Mouse (Mus musculus) olfactory bulb, adult 2 months (tissue): ENCODE measurements at regions not wholly inside any gene's neighbourhood (a gene's known extent, or its start where the extent isn't known, plus 50 kb on each side); places are given as distances from the start of the nearest gene placed in this dataset.
A peak's percentile ranks its signal among the peaks of the same experiment; 100 is the strongest.

Experiments used
- H3K27ac ChIP-seq: fragments of 200-500 bp; 2 replicates; pipeline ENCODE4 v1.5.1; 2012; ENCODE audit warnings: low read depth, low read length; ENCODE audit not compliant: insufficient read depth
- H3K4me1 ChIP-seq: fragments of 200-500 bp; 2 replicates; pipeline ENCODE4 v1.6.1; 2012; ENCODE audit warnings: low read length; ENCODE audit not compliant: control insufficient read depth, insufficient read depth
- H3K4me3 ChIP-seq: fragments of 200-500 bp; 2 replicates; pipeline ENCODE4 v1.5.1; 2012; ENCODE audit warnings: mild to moderate bottlenecking, low read depth, low read length, moderate library complexity; ENCODE audit not compliant: insufficient read depth
- CTCF ChIP-seq: fragments of 200-500 bp; IDR thresholded peaks from 2 replicates; pipeline ENCODE4 v1.5.1; 2012; ENCODE audit warnings: low read depth, mild to moderate bottlenecking, low read length, moderate library complexity; ENCODE audit not compliant: insufficient read depth
- POLR2A ChIP-seq: fragments of 200-500 bp; IDR thresholded peaks from 2 replicates; pipeline ENCODE4 v1.6.1; 2012; ENCODE audit warnings: mild to moderate bottlenecking, low read depth, low read length, moderate library complexity; ENCODE audit not compliant: insufficient read depth
- WGBS: fragments of 180-500 bp; shearing (Covaris S2); methylation state at CpG from one replicate; pipeline ENCODE4 v1.1.7; 2018; 5-methylcytosine and 5-hydroxymethylcytosine counted together

DNA sequence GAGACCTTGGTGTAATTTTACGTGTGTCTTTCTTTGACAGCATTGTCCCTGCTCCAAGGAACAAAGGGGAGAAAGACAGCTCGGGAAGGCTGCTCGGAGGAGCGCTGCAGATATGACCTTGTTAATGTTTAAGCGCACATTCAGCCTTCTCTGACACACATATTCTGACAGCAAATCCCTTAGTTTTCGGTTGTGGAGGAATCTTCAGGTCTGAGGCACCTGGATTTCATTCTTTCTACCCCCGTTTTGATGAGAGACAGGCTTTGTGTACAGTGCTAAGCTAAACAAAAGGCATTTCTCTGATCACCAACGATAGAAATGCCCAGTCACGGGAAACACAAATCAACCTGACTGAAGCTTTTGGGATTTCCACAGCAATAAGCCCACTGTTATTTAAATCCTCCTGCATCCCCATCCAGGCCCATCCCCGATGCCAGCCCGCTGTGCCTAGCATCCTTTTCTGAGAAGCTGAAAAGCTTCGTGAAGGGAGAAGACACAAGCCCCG lies 181.1 kb upstream of the Nrsn1 start:
- no peak overlapping the region for H3K4me3 ChIP-seq
- H3K4me1 ChIP-seq: peaks cover 2% of the 10 kb centered on the region; the same call in 1 of the 2 replicates
- WGBS: 44% methylated on average over 13 of the region's 13 CpGs
- no peak overlapping the region for H3K27ac ChIP-seq
- no peak for TF ChIP-seq POLR2A

DNA sequence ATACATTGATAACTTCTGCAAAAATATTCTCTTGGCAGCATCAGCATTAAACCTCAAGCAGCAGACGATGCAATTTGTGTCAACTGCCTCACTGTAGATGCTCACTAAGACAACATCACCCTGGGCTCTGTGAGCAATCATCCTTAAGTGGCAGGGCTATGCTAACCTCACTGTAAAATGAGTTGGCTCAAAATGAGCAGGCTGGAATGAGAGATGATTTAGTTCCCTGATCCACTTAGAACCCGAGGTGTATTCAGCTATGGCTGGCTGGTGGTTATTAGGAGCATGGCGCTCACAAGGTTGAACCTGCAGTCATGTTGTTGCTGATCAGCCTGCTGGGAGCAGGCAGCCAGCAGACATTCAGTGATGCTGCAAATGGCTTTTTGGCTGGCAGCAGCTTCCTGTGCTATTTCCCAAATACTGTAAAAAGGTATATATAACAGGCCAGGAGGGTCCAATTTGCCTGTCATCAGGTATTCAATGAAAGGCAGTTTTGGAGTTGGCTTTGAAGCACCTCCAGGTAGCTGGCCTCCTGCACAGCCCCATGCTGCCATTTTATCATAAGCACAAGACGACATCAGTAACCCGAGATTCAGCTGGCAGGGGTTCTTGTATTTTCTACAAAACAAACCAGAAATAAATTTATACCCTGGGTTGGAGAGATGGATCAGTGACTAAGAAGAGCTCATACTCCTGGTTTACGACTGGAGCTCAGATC lies 159.6 kb upstream of the Nrsn1 start:
- no peak for TF ChIP-seq POLR2A
- no peak for TF ChIP-seq CTCF
- Histone ChIP-seq H3K27ac (no peak overlapping the region), H3K4me3 (no peak overlapping the region), H3K4me1 (no peaks in the 10 kb centered on the region)
- WGBS: 76% methylated on average over 6 of the region's 6 CpGs

DNA sequence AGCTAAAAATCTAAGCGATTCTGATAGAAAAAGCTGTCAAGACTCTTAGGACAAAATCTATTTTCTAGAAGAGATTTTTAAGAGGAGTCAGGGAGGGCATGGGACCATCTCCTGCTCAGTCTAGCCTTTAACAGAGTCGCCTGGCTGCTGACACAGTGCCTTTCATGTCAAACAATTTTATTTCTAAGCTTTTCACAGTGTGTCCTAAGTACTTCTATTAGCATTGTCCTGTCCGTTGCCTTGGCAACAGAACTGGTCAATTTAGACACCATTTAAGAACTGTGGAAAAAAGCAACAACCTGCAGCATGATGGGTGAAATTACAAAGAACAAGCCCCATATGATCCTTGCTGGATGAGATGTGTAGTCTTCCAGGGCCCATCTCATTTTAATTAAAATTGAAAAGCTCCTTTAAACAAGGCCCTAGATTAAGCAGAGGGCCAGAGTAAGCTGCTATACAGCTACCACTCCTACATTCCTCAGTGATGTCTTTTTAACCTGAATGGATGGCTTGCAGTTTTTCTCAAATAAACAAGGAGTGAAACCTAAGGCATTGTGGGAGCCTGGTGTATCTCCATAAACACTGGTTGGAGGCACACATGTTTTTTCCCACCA lies 133.0 kb upstream of the Nrsn1 start:
- H3K27ac ChIP-seq: no peak overlapping the region
- 53% methylated on average over 3 of the region's 3 CpGs for WGBS
- peaks cover 4% of the 10 kb centered on the region; the same call in 1 of the 2 replicates for H3K4me1 ChIP-seq
- TF ChIP-seq CTCF (no peak), POLR2A (no peak)
- H3K4me3 ChIP-seq: no peak overlapping the region

DNA sequence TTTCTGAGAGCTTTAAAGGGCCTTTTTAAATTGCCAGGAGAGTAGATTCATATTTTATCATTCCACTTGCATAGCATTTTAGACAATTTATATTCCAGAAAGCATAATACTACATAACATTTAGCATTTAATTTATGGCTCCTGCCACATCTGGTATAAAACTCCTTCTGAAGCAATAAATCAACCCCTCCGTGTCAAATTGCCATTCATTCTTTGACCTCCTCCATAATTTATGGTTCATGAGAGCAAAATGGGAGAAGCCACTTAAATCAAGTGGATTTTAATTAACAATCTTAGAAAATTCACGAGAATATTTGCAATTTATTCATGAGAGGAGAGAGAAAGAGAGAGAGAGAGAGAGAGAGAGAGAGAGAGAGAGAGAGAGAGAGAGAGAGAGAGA lies 132.4 kb upstream of the Nrsn1 start:
- Histone ChIP-seq H3K4me1 (peaks cover 4% of the 10 kb centered on the region; the same call in 1 of the 2 replicates), H3K4me3 (no peak overlapping the region), H3K27ac (no peak overlapping the region)
- TF ChIP-seq CTCF (no peak), POLR2A (no peak)
- 23% methylated on average over 2 of the region's 2 CpGs for WGBS

DNA sequence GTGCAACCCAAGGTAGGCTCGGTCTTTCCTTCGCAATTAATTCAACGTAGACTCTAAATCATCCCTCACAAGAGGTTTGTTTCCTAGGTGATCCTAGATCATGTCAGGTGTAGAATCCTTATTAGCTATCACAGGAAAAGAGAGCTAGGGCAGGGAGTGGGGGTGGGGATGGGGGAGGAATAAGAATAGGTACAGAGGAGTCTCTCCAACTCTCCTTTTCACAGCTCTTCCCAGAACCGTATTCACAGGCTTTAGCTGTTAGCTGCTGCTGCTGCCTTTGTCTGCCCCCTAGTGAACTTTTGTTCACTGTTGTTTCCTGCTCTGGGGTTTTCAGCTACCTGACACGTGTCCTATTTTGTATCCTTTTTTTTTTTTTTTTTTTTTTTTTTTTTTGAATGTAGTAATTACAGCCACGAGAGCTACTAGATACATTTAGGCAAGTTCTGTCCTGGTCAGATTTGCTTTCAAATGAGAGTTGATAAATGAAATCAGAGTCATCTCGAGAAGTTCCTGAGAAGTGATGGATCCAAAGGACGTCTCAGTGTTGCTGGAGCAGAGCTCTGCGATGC lies 131.7 kb upstream of the Nrsn1 start:
- Histone ChIP-seq H3K27ac (no peak overlapping the region), H3K4me1 (peaks cover 4% of the 10 kb centered on the region; the same call in 1 of the 2 replicates), H3K4me3 (no peak overlapping the region)
- WGBS: 54% methylated on average over 9 of the region's 9 CpGs
- TF ChIP-seq CTCF: no peak
- no peak for TF ChIP-seq POLR2A

DNA sequence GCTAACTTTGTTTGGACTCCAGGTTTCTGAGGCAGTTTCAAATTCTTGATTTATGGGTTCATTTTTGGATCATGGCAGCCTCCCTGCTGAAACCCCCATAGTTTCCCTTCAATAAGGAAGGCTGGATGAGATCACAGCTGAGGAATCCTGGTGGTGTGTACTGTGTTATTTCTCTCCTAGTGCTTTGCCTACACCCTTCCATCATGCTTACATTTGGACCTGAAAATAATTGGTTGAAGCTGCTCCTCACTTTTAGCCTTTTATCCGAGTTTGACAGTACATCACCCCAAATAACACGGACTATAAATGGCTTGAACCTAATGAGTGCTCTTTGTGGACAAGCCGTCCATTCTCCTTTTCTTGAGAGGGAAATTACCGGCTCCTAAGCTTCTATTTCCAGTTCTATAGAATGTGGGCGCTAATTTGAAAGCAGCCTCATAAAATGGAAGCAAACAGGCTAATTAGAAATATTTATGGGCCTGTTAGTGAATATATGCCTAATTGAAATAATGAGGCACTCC lies 122.5 kb upstream of the Nrsn1 start:
- Histone ChIP-seq H3K4me1 (peaks cover 5% of the 10 kb centered on the region), H3K4me3 (no peak overlapping the region), H3K27ac (0 out of 2 replicates have a peak overlapping the region, but pooled peaks have one; percentile 20)
- no peak for TF ChIP-seq CTCF
- TF ChIP-seq POLR2A: no peak
- 19% methylated on average over 5 of the region's 5 CpGs for WGBS

DNA sequence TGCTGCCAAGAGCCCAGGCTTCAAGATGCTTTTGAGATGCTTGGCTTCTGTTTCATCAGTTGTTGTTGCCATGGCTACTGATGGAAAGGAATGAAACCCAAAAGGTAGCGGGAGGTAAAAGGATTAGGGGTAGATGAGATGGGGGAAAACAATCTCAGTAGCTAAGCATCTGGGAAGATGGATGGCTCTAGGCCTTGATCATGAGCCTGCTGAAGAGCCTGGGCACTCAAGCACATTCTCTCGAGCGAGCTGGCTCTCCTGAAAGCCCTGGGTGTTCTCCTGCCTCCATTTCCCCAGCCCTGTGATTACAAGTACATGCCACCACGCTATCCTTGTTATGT lies 92.3 kb upstream of the Nrsn1 start:
- TF ChIP-seq POLR2A (no peak), CTCF (no peak)
- WGBS: 55% methylated on average over 4 of the region's 4 CpGs
- no peak overlapping the region for H3K27ac ChIP-seq
- no peak overlapping the region for H3K4me3 ChIP-seq
- no peaks in the 10 kb centered on the region for H3K4me1 ChIP-seq

DNA sequence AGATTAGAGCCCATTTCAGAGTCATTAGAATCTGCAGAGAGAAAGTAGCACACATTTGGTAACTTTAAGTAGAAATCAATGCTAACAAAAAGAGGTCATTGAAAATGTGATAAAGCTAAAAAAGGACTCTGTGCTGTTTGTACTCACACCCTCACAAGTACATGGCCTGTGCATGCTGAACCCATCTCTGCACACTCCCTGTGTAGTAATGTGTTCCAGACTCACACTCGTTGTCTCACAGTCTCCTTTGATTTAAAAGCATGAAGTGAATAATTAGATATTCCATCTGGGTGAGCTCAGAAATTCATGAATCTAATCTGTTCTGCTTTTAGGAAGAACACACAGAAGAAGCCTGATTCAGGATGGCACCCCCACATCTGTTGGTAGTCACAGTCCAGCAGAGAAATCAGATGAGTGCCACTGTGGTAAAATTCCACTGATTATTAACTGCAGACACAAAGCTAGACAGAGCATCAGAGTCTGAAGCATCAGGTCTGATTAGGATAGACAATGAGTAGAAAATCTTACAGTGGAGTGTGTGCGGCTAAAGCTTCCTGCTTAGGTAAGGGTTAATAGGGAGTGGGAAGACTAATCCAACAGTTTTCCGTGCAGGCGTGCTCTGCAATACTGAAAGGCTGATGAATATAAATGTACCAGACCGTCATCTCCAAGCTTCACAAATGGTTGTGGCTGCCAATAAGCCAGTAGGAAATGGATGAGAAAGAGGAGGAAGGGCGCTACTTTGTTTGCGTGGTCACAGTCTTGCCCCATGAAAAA lies 91.7 kb upstream of the Nrsn1 start:
- no peak overlapping the region for H3K4me3 ChIP-seq
- no peaks in the 10 kb centered on the region for H3K4me1 ChIP-seq
- TF ChIP-seq CTCF (no peak), POLR2A (no peak)
- WGBS: 27% methylated on average over 7 of the region's 7 CpGs
- no peak overlapping the region for H3K27ac ChIP-seq

DNA sequence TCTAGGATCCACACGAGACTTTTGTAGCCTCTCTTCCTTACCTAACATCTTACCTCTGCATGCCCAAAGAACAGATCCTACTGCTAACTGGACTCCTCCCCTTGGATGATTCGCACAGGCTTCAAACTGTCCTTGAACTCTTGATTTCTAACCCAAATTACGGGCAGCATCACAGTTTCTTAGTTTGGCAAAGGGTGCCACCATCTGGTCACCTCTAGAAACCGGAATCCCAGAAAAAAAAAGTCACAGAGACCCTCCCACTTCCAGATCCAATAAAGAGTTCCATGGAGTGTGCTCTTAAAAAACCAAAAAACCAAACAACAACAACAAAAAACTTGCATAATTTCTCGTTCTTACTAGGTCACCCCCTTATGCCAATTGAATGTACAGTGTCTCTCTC lies 77.3 kb upstream of the Nrsn1 start:
- TF ChIP-seq CTCF (no peak), POLR2A (no peak)
- 57% methylated on average over 5 of the region's 5 CpGs for WGBS
- no peak overlapping the region for H3K4me3 ChIP-seq
- H3K4me1 ChIP-seq: no peaks in the 10 kb centered on the region
- H3K27ac ChIP-seq: no peak overlapping the region
